Mouse (Mus musculus) ES-Bruce4 (cell line): ENCODE measurements around the gene Cnot8. TPM values are rescaled to one million over a fixed set of nuclear protein-coding genes. Genes with fewer than 3 reads are reported as not detected.
A peak's percentile ranks its signal among the peaks of the same experiment; 100 is the strongest.
"Not testable (repeated sequence)": the region's sequence is repeated elsewhere in the genome, so short reads cannot be mapped to it uniquely, and the experiment has no call there.

Source experiments
- H3K27ac ChIP-seq: 2 replicates; pipeline ENCODE4 v1.5.1; 2012; ENCODE audit warnings: low read length, inconsistent platforms; ENCODE audit not compliant: insufficient read depth
- H3K27me3 ChIP-seq: 2 replicates; pipeline ENCODE4 v1.6.1; 2012; ENCODE audit warnings: mild to moderate bottlenecking, low read length, inconsistent platforms; ENCODE audit not compliant: control insufficient read depth, poor library complexity, insufficient read depth, severe bottlenecking
- H3K36me3 ChIP-seq: 2 replicates; pipeline ENCODE4 v1.6.1; 2012; ENCODE audit warnings: inconsistent platforms, mild to moderate bottlenecking, low read length, moderate library complexity; ENCODE audit not compliant: control insufficient read depth, poor library complexity, insufficient read depth, severe bottlenecking
- H3K4me1 ChIP-seq: one replicate; pipeline ENCODE4 v1.8.1; 2011; ENCODE audit warnings: low read length; ENCODE audit not compliant: control insufficient read depth, insufficient read depth
- H3K4me3 ChIP-seq: 2 replicates; pipeline ENCODE4 v1.5.1; 2011; ENCODE audit warnings: low read depth, mild to moderate bottlenecking, low read length
- H3K9ac ChIP-seq: 2 replicates; pipeline ENCODE4 v1.6.1; 2012; ENCODE audit warnings: low read depth, mild to moderate bottlenecking, inconsistent platforms; ENCODE audit not compliant: poor library complexity, severe bottlenecking
- H3K9me3 ChIP-seq: replicated peaks from 2 replicates; pipeline ENCODE4 v1.6.1; 2012; ENCODE audit warnings: mild to moderate bottlenecking, low read length, inconsistent platforms; ENCODE audit not compliant: control insufficient read depth, poor library complexity, insufficient read depth, severe bottlenecking
- CTCF ChIP-seq: IDR thresholded peaks from one replicate; pipeline ENCODE4 v1.8.1; 2011; ENCODE audit warnings: low read depth, low read length
- EP300 ChIP-seq: IDR thresholded peaks from 2 replicates; pipeline ENCODE4 v1.6.1; 2011; ENCODE audit warnings: low read depth, low read length; ENCODE audit not compliant: insufficient read depth
- POLR2A ChIP-seq: IDR thresholded peaks from one replicate; pipeline ENCODE4 v1.8.1; 2011; ENCODE audit warnings: low read length; ENCODE audit not compliant: insufficient read depth
- polyA plus RNA-seq: library from polyadenylated mRNA; stranded (reverse); fragments of >200 nt; gene quantifications from 2 replicates; pipeline ENCODE4 v1.2.4, GENCODE M21; 2011; ENCODE audit warnings: low read depth; ENCODE audit not compliant: missing spikeins, insufficient read depth, insufficient read length

Gene Cnot8
- polyA plus RNA-seq, 1 experiment, result 98.9 TPM

DNA sequence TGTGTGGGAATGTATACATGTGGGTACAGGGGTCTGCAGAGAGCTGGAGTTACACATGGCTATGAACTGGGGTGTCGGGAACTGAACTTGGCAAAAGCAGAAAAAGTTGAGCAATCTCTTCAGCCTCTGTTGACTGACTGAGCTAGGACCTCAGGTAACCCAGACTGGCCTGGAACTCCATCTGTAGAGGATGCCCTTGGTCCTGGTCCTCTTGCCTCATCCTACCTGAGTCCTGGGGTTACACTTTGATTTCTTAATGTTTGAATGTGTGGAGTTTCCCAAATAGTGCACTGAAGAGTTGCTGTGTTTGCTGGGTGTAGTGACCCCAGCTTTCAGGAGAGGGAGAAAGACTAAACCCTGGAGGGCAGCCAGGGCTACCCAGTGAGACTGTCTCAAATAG is 8.4 kb upstream of the Cnot8 start:
- Histone ChIP-seq H3K4me3 (no peak overlapping the region), H3K9ac (no peak overlapping the region), H3K4me1 (no peaks in the 10 kb centered on the region), H3K27me3 (no peaks in the 10 kb centered on the region), H3K9me3 (no peaks in the 10 kb centered on the region), H3K36me3 (no peaks in the 10 kb centered on the region), H3K27ac (no peak overlapping the region)
- no peak for TF ChIP-seq EP300
- no peak for TF ChIP-seq POLR2A
- no peak for TF ChIP-seq CTCF

GRCm38 (mm10) chr11:58096160-58096559 is 7.8 kb upstream of the Cnot8 start:
- Histone ChIP-seq H3K27me3 (no peaks in the 10 kb centered on the region), H3K36me3 (no peaks in the 10 kb centered on the region), H3K9me3 (no peaks in the 10 kb centered on the region), H3K9ac (no peak overlapping the region), H3K4me1 (no peaks in the 10 kb centered on the region), H3K27ac (no peak overlapping the region), H3K4me3 (no peak overlapping the region)
- TF ChIP-seq POLR2A (no peak), EP300 (no peak), CTCF (no peak)

DNA sequence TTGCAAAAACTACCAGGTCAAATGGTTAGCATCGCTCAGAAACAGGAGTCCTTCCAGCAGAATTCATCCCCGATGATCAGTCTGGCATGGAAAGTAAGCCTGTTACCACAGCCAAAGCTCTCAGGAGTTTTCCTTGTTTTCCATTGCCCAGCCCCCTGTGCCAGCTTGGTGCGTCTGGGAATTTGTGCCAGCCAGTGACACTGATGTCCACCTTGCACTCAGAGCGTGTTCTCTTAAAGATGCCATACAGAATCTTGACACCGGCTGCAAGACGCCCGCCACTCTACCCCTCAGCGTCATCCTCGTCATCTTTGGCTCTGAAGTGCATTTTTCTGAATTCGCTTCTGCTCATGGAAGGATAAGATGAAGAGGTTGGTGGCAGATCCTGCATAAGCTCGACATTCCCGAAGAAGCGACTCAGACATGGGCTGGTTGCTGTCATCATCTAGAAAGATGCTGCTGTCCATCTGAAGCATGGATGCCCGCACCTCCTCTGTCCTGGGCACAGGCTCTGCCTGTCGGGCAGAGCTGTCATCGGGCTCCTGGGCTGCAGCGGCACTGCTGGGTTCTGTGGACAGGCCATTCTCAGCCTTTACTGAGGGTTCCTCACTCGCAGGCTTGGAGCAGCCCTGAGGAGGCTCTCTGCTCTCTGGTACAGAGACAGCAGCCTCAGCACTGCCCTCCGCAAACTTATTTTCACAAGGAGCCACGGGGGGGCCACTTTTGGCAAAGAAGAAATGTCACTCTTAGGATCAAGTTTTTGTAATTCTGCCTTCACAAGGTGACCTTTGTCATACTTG is 6.9 kb upstream of the Cnot8 start:
- H3K27ac ChIP-seq, result no peak overlapping the region
- H3K9me3 ChIP-seq, result no peaks in the 10 kb centered on the region
- H3K4me3 ChIP-seq, result peak overlapping the region; percentile 80; the same call in 1 of the 2 replicates
- TF ChIP-seq POLR2A, result no peak
- no peak for TF ChIP-seq CTCF
- no peak for TF ChIP-seq EP300
- H3K36me3 ChIP-seq, result no peaks in the 10 kb centered on the region
- no peaks in the 10 kb centered on the region for H3K4me1 ChIP-seq
- no peak overlapping the region; the same call in 1 of the 2 replicates for H3K9ac ChIP-seq
- H3K27me3 ChIP-seq, result no peaks in the 10 kb centered on the region

- Histone ChIP-seq H3K4me3 (peak overlapping the region; percentile 80), H3K27me3 (no peaks in the 10 kb centered on the region), H3K36me3 (no peaks in the 10 kb centered on the region), H3K4me1 (peaks cover 2% of the 10 kb centered on the region), H3K9me3 (no peaks in the 10 kb centered on the region), H3K27ac (no peak overlapping the region), H3K9ac (peak overlapping the region; percentile 78)
- TF ChIP-seq EP300, result no peak
- no peak for TF ChIP-seq CTCF
- no peak for TF ChIP-seq POLR2A
Measured at GRCm38 (mm10) chr11:58097621-58098365, 6.2 kb upstream of the Cnot8 start.

DNA sequence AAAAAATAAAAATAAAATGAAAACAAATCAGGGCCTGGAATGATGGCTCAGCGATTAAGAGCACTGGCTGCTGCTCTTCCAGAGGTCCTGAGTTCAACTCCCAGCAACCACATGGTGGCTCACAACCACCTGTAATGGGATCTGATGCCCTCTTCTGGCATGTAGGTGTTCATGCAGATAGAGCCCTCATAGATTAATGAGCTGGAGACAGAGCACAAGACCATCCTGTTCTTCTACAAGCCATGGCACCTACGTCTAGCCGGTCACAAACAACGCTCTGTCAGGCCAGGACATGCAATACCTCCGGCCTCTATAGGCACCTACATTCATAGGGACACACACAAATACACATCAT is 5.6 kb upstream of the Cnot8 start:
- not testable (repeated sequence) for H3K4me3 ChIP-seq, H3K27me3 ChIP-seq, H3K9me3 ChIP-seq, H3K9ac ChIP-seq, H3K27ac ChIP-seq, H3K4me1 ChIP-seq, H3K36me3 ChIP-seq
- TF ChIP-seq CTCF, result peak; percentile 35

DNA sequence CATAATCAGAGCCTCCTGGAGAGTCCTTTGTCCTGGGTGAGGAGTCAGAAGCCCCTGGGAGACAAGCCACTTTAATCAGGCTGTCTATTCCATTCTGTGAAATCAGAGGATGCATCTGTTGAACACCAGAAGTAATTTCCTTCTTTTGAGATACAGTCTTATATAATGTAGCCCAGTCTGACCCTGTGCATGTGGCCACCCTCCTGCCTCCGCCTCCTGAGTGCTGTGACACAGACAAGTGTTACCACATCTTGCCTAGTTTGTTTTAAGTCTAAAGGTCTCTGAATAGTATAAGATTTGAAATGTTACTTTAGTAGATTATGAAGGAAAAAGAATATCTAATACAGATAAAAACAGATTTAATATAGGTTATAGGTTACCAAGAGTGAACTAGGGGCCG is 3.9 kb upstream of the Cnot8 start:
- no peak overlapping the region for H3K27ac ChIP-seq
- no peak overlapping the region for H3K4me3 ChIP-seq
- no peaks in the 10 kb centered on the region for H3K36me3 ChIP-seq
- TF ChIP-seq EP300, result no peak
- TF ChIP-seq POLR2A, result no peak
- no peak for TF ChIP-seq CTCF
- H3K27me3 ChIP-seq, result no peaks in the 10 kb centered on the region
- H3K9me3 ChIP-seq, result no peaks in the 10 kb centered on the region
- H3K9ac ChIP-seq, result no peak overlapping the region
- peaks cover 3% of the 10 kb centered on the region for H3K4me1 ChIP-seq
